Mouse (Mus musculus) mature B cell (primary cell): ENCODE measurements around the gene Trarg1.

Source experiments
- in situ Hi-C: fragments of 300-500 bp; cut with MboI; formaldehyde crosslinking; loops from 2 replicates; pipeline ENCODE4 v1.14.3; 2019

The Trarg1 gene

GRCm38 (mm10) chr11:76672561-76673384 is 6.8 kb upstream of the Trarg1 start:
- in situ Hi-C loops = no loop called here

- in situ Hi-C loops = no loop called here
Observed at GRCm38 (mm10) chr11:76674199-76674598, 5.4 kb upstream of the Trarg1 start.

GRCm38 (mm10) chr11:76674704-76675103 is 4.9 kb upstream of the Trarg1 start:
- in situ Hi-C loops = no loop called here

- in situ Hi-C loops = no loop called here
Observed at GRCm38 (mm10) chr11:76685604-76686003, 6.0 kb downstream of the Trarg1 start.

GRCm38 (mm10) chr11:76692096-76692495 is 12.5 kb downstream of the Trarg1 start:
- in situ Hi-C loops = no loop called here

GRCm38 (mm10) chr11:76695810-76696209 is 16.2 kb downstream of the Trarg1 start:
- in situ Hi-C loops = no loop called here

- in situ Hi-C loops = no loop called here
Observed at GRCm38 (mm10) chr11:76699626-76700025, 20.0 kb downstream of the Trarg1 start.

GRCm38 (mm10) chr11:76707656-76708055 is 28.0 kb downstream of the Trarg1 start:
- in situ Hi-C loops = no loop called here

GRCm38 (mm10) chr11:76708066-76708465 is 28.5 kb downstream of the Trarg1 start:
- in situ Hi-C loops = no loop called here

GRCm38 (mm10) chr11:76708881-76709280 is 29.3 kb downstream of the Trarg1 start:
- in situ Hi-C loops = no loop called here

GRCm38 (mm10) chr11:76709625-76710452 is 30.2 kb downstream of the Trarg1 start:
- in situ Hi-C loops = no loop called here

GRCm38 (mm10) chr11:76717000-76717399 is 37.4 kb downstream of the Trarg1 start:
- in situ Hi-C loops = no loop called here

GRCm38 (mm10) chr11:76723911-76724310 is 44.3 kb downstream of the Trarg1 start:
- in situ Hi-C loops = no loop called here

- in situ Hi-C loops = no loop called here
Observed at GRCm38 (mm10) chr11:76728093-76728492, 48.5 kb downstream of the Trarg1 start.

- in situ Hi-C loops = no loop called here
Observed at GRCm38 (mm10) chr11:76730650-76731049, 51.0 kb downstream of the Trarg1 start.

GRCm38 (mm10) chr11:76734560-76734959 is 55.0 kb downstream of the Trarg1 start:
- in situ Hi-C loops = no loop called here

GRCm38 (mm10) chr11:76735753-76736324 is 56.2 kb downstream of the Trarg1 start:
- in situ Hi-C loops = no loop called here

GRCm38 (mm10) chr11:76739125-76739524 is 59.5 kb downstream of the Trarg1 start:
- in situ Hi-C loops = no loop called here

GRCm38 (mm10) chr11:76742511-76742910 is 62.9 kb downstream of the Trarg1 start:
- in situ Hi-C loops = no loop called here

GRCm38 (mm10) chr11:76744550-76744949 is 64.9 kb downstream of the Trarg1 start:
- in situ Hi-C loops = no loop called here

GRCm38 (mm10) chr11:76745921-76746320 is 66.3 kb downstream of the Trarg1 start:
- in situ Hi-C loops = no loop called here
